Mouse (Mus musculus): ENCODE data around the gene Abl2. TPM values are rescaled to one million over a fixed set of nuclear protein-coding genes. Genes with fewer than 3 reads are reported as not detected.
A peak's percentile ranks its signal among the peaks of the same experiment; 100 is the strongest.

Gene Abl2
- total and polyA plus RNA-seq, 3 experiments, result 4.7 to 25.7 (median 22.1) TPM

DNA sequence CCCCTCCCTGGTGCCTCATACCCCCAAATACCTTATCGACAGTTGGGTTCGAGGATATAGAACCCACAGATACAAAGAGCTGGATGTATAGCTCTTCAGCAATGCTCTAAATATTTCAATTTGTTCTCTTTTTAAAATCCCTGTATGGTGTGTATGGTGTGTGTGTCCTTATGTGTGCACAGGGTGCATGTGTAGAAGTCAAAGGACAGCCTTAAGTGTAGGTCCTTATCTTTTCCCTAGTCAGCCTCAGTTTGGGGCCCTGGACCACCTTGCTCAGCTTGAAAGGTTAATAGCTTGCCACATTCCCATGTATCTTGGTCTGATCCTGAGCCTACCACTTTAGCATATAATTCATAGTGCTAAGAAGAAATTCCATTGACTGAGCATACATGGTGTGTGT lies 49.9 kb downstream of the Abl2 start:
- WGBS, result 90% methylated on average over 2 of the region's 2 CpGs
- Histone ChIP-seq H3K79me2 (replicated peaks; ENCODE audit: control insufficient read depth, insufficient read depth, low read length) (peaks cover 4% of the 10 kb centered on the region; the same call in 1 of the 2 replicates), H3K4me3 (no peak overlapping the region), H3K4me1 (ENCODE audit: control insufficient read depth, insufficient read depth, low read length) (peaks cover 3% of the 10 kb centered on the region; the same call in 1 of the 2 replicates), H3K9ac (ENCODE audit: low read depth, low read length) (no peak overlapping the region), H3K27ac (no peak overlapping the region), H3K36me3 (ENCODE audit: control insufficient read depth, insufficient read depth, low read length) (peaks cover 3% of the 10 kb centered on the region; the same call in 1 of the 2 replicates), H3K27me3 (ENCODE audit: control insufficient read depth, insufficient read depth, low read length) (no peaks in the 10 kb centered on the region)
- TF ChIP-seq EP300 (IDR thresholded peaks at IDR 0.05; ENCODE audit: insufficient read depth, low read depth, low read length) (no peak), CTCF (IDR thresholded peaks at IDR 0.05) (no peak), POLR2A (IDR thresholded peaks at IDR 0.05; ENCODE audit: insufficient read depth, low read depth, low read length) (no peak)
- intact Hi-C loops (cut with DNase I), result no loop called here
- no peak for DNase-seq

DNA sequence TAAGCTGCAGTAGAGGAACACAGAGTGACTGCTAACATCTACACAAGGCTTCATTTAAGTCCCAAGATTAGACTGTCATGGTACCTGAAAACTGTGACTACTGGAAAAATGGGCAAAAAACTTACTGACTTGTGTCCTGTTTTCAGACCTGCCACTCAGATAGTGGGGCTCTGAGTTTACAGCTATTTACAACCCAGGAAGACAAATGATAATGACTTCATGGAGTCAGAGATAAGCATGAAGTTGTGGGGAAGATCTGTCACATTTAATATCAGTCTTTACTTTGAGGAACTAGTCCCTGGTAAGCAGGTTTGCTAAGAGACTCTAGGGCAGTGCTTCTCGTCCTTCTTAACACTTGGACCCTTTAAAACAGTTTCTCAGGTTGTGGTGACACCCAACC lies 51.7 kb downstream of the Abl2 start:
- peaks cover 3% of the 10 kb centered on the region; the same call in 1 of the 2 replicates for H3K36me3 ChIP-seq (ENCODE audit: control insufficient read depth, insufficient read depth, low read length)
- no peak for DNase-seq
- H3K79me2 ChIP-seq (replicated peaks; ENCODE audit: control insufficient read depth, insufficient read depth, low read length), result peaks cover 2% of the 10 kb centered on the region; the same call in 1 of the 2 replicates
- H3K27me3 ChIP-seq (ENCODE audit: control insufficient read depth, insufficient read depth, low read length), result no peaks in the 10 kb centered on the region
- no peak overlapping the region for H3K9ac ChIP-seq (ENCODE audit: low read depth, low read length)
- intact Hi-C loops (cut with DNase I), result no loop called here
- 79% methylated on average over 1 of the region's 1 CpGs for WGBS
- H3K4me1 ChIP-seq (ENCODE audit: control insufficient read depth, insufficient read depth, low read length), result peaks cover 8% of the 10 kb centered on the region
- no peak overlapping the region for H3K27ac ChIP-seq
- TF ChIP-seq CTCF (IDR thresholded peaks at IDR 0.05) (no peak), EP300 (IDR thresholded peaks at IDR 0.05; ENCODE audit: insufficient read depth, low read depth, low read length) (no peak)
- no peak overlapping the region for H3K4me3 ChIP-seq

DNA sequence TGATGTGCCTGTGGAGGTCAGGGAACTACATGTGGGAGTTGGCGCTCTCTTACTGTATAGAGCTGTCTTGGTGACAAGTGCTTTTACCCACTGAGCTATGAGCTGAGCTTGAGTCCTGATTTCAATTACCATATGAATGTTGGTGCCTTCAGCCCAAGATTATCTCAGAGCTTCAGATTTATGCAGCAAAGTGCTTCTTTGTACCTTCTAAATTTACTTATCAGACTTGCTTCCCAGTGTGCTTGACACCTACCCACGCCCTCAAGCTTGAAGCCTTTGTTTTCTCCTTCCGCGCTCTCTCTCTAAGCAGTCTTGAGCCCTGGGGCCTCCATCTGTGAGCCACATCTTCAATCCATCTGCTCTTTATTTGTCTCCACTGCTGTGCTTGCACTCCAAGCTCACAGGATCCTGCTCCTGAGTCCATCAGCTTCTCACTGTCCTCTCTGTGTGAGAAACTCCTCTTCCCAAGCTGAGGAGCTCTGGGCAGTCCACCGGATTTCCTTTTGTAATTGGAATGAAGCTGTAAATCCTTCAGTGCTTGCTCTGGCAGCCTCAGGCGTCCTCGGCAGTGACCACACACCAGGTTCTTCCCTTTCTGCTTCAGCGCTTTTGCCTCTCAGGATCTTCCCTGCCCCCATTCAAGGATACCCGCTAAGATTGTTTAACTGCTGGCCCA lies 55.4 kb downstream of the Abl2 start:
- Histone ChIP-seq H3K27me3 (ENCODE audit: control insufficient read depth, insufficient read depth, low read length) (no peaks in the 10 kb centered on the region), H3K4me3 (no peak overlapping the region), H3K4me1 (ENCODE audit: control insufficient read depth, insufficient read depth, low read length) (peaks cover 15% of the 10 kb centered on the region), H3K79me2 (replicated peaks; ENCODE audit: control insufficient read depth, insufficient read depth, low read length) (no peaks in the 10 kb centered on the region), H3K27ac (peak overlapping the region; percentile 36), H3K9ac (ENCODE audit: low read depth, low read length) (no peak overlapping the region), H3K36me3 (ENCODE audit: control insufficient read depth, insufficient read depth, low read length) (no peaks in the 10 kb centered on the region)
- intact Hi-C loops (cut with DNase I), result loop anchor here (2.0 kb wide), 1 partner anchor 55 kb away; the partner anchor contains the start of gene Abl2
- DNase-seq, result no peak
- 0 out of 2 replicates have a peak, but pooled peaks have one; percentile 11 for TF ChIP-seq EP300 (IDR thresholded peaks at IDR 0.05; ENCODE audit: insufficient read depth, low read depth, low read length)
- TF ChIP-seq POLR2A (IDR thresholded peaks at IDR 0.05; ENCODE audit: insufficient read depth, low read depth, low read length), result no peak
- no peak for TF ChIP-seq CTCF (IDR thresholded peaks at IDR 0.05)
- 39% methylated on average over 9 of the region's 9 CpGs for WGBS

DNA sequence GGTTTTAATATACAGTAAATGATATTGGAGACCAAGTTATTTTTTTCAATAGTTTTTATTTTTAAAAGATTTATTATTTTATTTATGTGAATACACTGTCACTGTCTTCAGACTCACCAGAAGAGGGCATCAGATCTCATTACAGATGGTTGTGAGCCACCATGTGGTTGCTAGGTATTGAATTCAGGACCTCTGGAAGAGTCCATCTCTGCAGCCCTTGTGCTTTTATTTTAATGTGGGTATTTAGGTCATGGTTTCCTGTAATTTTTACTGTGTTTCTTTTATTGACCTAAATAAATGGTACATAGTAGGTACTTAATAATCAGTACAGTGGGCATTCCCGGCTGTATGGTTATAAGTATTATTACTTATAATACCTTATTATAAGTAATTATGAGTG lies 56.1 kb downstream of the Abl2 start:
- Histone ChIP-seq H3K27me3 (ENCODE audit: control insufficient read depth, insufficient read depth, low read length) (no peaks in the 10 kb centered on the region), H3K36me3 (ENCODE audit: control insufficient read depth, insufficient read depth, low read length) (no peaks in the 10 kb centered on the region), H3K4me3 (no peak overlapping the region), H3K79me2 (replicated peaks; ENCODE audit: control insufficient read depth, insufficient read depth, low read length) (no peaks in the 10 kb centered on the region; the same call in 1 of the 2 replicates), H3K4me1 (ENCODE audit: control insufficient read depth, insufficient read depth, low read length) (peaks cover 15% of the 10 kb centered on the region), H3K9ac (ENCODE audit: low read depth, low read length) (no peak overlapping the region), H3K27ac (peak overlapping the region; percentile 58; the same call in 1 of the 2 replicates)
- DNase-seq, result no peak
- 90% methylated on average over 1 of the region's 1 CpGs for WGBS
- TF ChIP-seq POLR2A (IDR thresholded peaks at IDR 0.05; ENCODE audit: insufficient read depth, low read depth, low read length) (no peak), CTCF (IDR thresholded peaks at IDR 0.05) (peak; percentile 70)
- intact Hi-C loops (cut with DNase I), result loop anchor here (2.0 kb wide), 1 partner anchor 56 kb away; the partner anchor contains the start of gene Abl2

DNA sequence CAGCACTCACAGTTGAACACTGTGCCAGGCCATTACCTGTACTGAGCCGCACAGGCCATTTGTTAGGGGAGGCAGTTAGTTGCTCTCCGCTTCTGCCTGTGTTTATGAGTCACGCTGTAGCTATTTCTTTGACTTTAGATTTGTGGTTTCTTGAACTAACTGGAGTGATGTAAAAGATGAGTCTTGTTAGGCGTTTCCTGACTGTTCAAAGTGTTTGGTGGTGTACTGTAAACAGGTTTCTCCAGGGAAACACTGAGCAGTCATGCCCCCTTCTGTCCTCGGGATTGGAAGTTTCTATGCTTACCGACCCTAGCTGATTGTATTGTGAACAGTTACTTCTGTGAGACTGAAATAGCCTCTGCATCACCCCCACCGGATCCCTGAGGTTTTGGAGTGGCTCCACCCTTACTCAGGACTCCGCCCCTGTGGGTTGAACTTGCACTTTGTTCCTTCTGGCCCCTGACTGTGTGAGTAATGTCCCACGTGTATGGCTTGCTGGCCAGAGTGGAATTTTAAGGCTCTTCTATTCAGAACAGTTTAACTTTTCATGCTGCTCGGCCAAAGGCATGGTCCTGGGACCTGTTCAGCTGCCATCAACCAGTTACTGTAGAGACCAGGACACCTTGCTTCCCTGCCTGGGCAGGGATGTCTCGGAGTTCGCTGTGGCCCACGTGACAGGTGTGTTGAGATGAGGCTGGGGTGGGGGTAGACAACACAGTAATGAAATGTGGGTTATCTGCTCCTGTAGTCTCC lies 57.0 kb downstream of the Abl2 start:
- H3K4me1 ChIP-seq (ENCODE audit: control insufficient read depth, insufficient read depth, low read length), result peaks cover 15% of the 10 kb centered on the region
- TF ChIP-seq CTCF (IDR thresholded peaks at IDR 0.05), result no peak
- TF ChIP-seq POLR2A (IDR thresholded peaks at IDR 0.05; ENCODE audit: insufficient read depth, low read depth, low read length), result peak; percentile 45; the same call in 1 of the 2 replicates
- TF ChIP-seq EP300 (IDR thresholded peaks at IDR 0.05; ENCODE audit: insufficient read depth, low read depth, low read length), result no peak
- peak overlapping the region; percentile 6; the same call in 1 of the 2 replicates for H3K4me3 ChIP-seq
- H3K36me3 ChIP-seq (ENCODE audit: control insufficient read depth, insufficient read depth, low read length), result no peaks in the 10 kb centered on the region
- peak; percentile 79 to 88 for DNase-seq
- peak overlapping the region; percentile 58 for H3K27ac ChIP-seq
- WGBS, result 12% methylated on average over 13 of the region's 13 CpGs
- intact Hi-C loops (cut with DNase I), result loop anchor here (2.0 kb wide), 1 partner anchor 57 kb away; the partner anchor contains the start of gene Abl2
- H3K27me3 ChIP-seq (ENCODE audit: control insufficient read depth, insufficient read depth, low read length), result no peaks in the 10 kb centered on the region
- no peaks in the 10 kb centered on the region; the same call in 1 of the 2 replicates for H3K79me2 ChIP-seq (replicated peaks; ENCODE audit: control insufficient read depth, insufficient read depth, low read length)
- peak overlapping the region; percentile 48; the same call in 1 of the 2 replicates for H3K9ac ChIP-seq (ENCODE audit: low read depth, low read length)

Data from heart, adult 2 months (tissue).